Mouse (Mus musculus): ENCODE results near the gene Map2k1. TPM values are rescaled to one million over a fixed set of nuclear protein-coding genes. Genes with fewer than 3 reads are reported as not detected.
"Not testable (repeated sequence)": the region's sequence is repeated elsewhere in the genome, so short reads cannot be mapped to it uniquely, and the experiment has no call there.

Gene Map2k1
- polyA plus RNA-seq, 1 experiment = 67.3 TPM

- TF ChIP-seq SRF (IDR thresholded peaks at IDR 0.05; ENCODE audit: control insufficient read depth, insufficient read length, low read depth) = no peak
- TF ChIP-seq USF1 (IDR thresholded peaks at IDR 0.05; ENCODE audit: low read depth) = no peak
- no peak for TF ChIP-seq CEBPB (IDR thresholded peaks at IDR 0.05; ENCODE audit: insufficient read depth, poor library complexity, severe bottlenecking)
- no peak for TF ChIP-seq MYOG (IDR thresholded peaks at IDR 0.05; ENCODE audit: control insufficient read depth in 1 of 3, insufficient read depth in 1 of 3, insufficient read length in 2 of 3, low read depth in 2 of 3)
- TF ChIP-seq POLR2A (IDR thresholded peaks at IDR 0.05; ENCODE audit: insufficient read length, low read depth) = no peak
- TF ChIP-seq TCF3 (IDR thresholded peaks at IDR 0.05; ENCODE audit: insufficient read length, low read depth) = no peak
These were observed 37.3 kb downstream of the Map2k1 start for GRCm38 (mm10) chr9:64216090-64216489.

GRCm38 (mm10) chr9:64214452-64214851, 39.0 kb downstream of the Map2k1 start:
- no peak overlapping the region for H3K4me2 ChIP-seq (ENCODE audit: low read depth)
- no peaks in the 10 kb centered on the region for H3K27me3 ChIP-seq (ENCODE audit: control insufficient read depth, insufficient read depth, insufficient read length)
- peaks cover 30% of the 10 kb centered on the region for H3K79me2 ChIP-seq (ENCODE audit: control insufficient read depth, insufficient read depth)
- TF ChIP-seq MYOD1 (IDR thresholded peaks at IDR 0.05; ENCODE audit: control insufficient read depth in 1 of 3, insufficient read length in 2 of 3, low read depth in 2 of 3) (no peak), TCF3 (IDR thresholded peaks at IDR 0.05; ENCODE audit: insufficient read length, low read depth) (no peak), REST (IDR thresholded peaks at IDR 0.05; ENCODE audit: insufficient read depth, insufficient read length) (no peak)
- H3K4me3 ChIP-seq = no peak overlapping the region
- no peak overlapping the region for H3ac ChIP-seq (ENCODE audit: control insufficient read depth, insufficient read length)
- H3K36me3 ChIP-seq (ENCODE audit: control insufficient read depth, insufficient read depth) = peaks cover 22% of the 10 kb centered on the region

More at GRCm38 (mm10) chr9:64216090-64216489, 37.3 kb downstream of the Map2k1 start:
- Histone ChIP-seq H3K27me3 (ENCODE audit: control insufficient read depth, insufficient read depth, insufficient read length) (no peaks in the 10 kb centered on the region), H3K79me2 (ENCODE audit: control insufficient read depth, insufficient read depth) (peaks cover 43% of the 10 kb centered on the region), H3ac (ENCODE audit: control insufficient read depth, insufficient read length) (no peak overlapping the region), H3K4me2 (ENCODE audit: low read depth) (no peak overlapping the region), H3K4me3 (no peak overlapping the region), H3K36me3 (ENCODE audit: control insufficient read depth, insufficient read depth) (peaks cover 20% of the 10 kb centered on the region)

- Histone ChIP-seq H3ac (ENCODE audit: control insufficient read depth, insufficient read length) (no peak overlapping the region), H3K36me3 (ENCODE audit: control insufficient read depth, insufficient read depth) (peaks cover 42% of the 10 kb centered on the region), H3K4me2 (ENCODE audit: low read depth) (no peak overlapping the region), H3K79me2 (ENCODE audit: control insufficient read depth, insufficient read depth) (no peaks in the 10 kb centered on the region), H3K27me3 (ENCODE audit: control insufficient read depth, insufficient read depth, insufficient read length) (no peaks in the 10 kb centered on the region), H3K4me3 (no peak overlapping the region)
- TF ChIP-seq MYOD1 (IDR thresholded peaks at IDR 0.05; ENCODE audit: control insufficient read depth in 1 of 3, insufficient read length in 2 of 3, low read depth in 2 of 3) (no peak), USF1 (IDR thresholded peaks at IDR 0.05; ENCODE audit: low read depth) (no peak), SRF (IDR thresholded peaks at IDR 0.05; ENCODE audit: control insufficient read depth, insufficient read length, low read depth) (no peak), MYOG (IDR thresholded peaks at IDR 0.05; ENCODE audit: control insufficient read depth in 1 of 3, insufficient read depth in 1 of 3, insufficient read length in 2 of 3, low read depth in 2 of 3) (no peak)
These were observed 45.8 kb downstream of the Map2k1 start for GRCm38 (mm10) chr9:64207509-64208084.

GRCm38 (mm10) chr9:64202866-64203265, 50.6 kb downstream of the Map2k1 start:
- Histone ChIP-seq H3K36me3 (ENCODE audit: control insufficient read depth, insufficient read depth) (peaks cover 34% of the 10 kb centered on the region), H3K4me2 (ENCODE audit: low read depth) (no peak overlapping the region), H3K27me3 (ENCODE audit: control insufficient read depth, insufficient read depth, insufficient read length) (no peaks in the 10 kb centered on the region), H3ac (ENCODE audit: control insufficient read depth, insufficient read length) (no peak overlapping the region), H3K79me2 (ENCODE audit: control insufficient read depth, insufficient read depth) (no peaks in the 10 kb centered on the region), H3K4me3 (no peak overlapping the region)
- TF ChIP-seq MYOG (IDR thresholded peaks at IDR 0.05; ENCODE audit: control insufficient read depth in 1 of 3, insufficient read depth in 1 of 3, insufficient read length in 2 of 3, low read depth in 2 of 3) (no peak), E2F4 (IDR thresholded peaks at IDR 0.05; ENCODE audit: insufficient read depth) (no peak), USF1 (IDR thresholded peaks at IDR 0.05; ENCODE audit: low read depth) (no peak), TCF3 (IDR thresholded peaks at IDR 0.05; ENCODE audit: insufficient read length, low read depth) (no peak), SRF (IDR thresholded peaks at IDR 0.05; ENCODE audit: control insufficient read depth, insufficient read length, low read depth) (no peak), POLR2AphosphoS2 (IDR thresholded peaks at IDR 0.05; ENCODE audit: insufficient read length, low read depth) (no peak), POLR2A (IDR thresholded peaks at IDR 0.05; ENCODE audit: insufficient read length, low read depth) (no peak), CEBPB (IDR thresholded peaks at IDR 0.05; ENCODE audit: insufficient read depth, poor library complexity, severe bottlenecking) (no peak), MYOD1 (IDR thresholded peaks at IDR 0.05; ENCODE audit: control insufficient read depth in 1 of 3, insufficient read length in 2 of 3, low read depth in 2 of 3) (no peak), MAX (IDR thresholded peaks at IDR 0.05; ENCODE audit: low read depth) (no peak)

GRCm38 (mm10) chr9:64202331-64202730, 51.1 kb downstream of the Map2k1 start:
- no peaks in the 10 kb centered on the region for H3K79me2 ChIP-seq (ENCODE audit: control insufficient read depth, insufficient read depth)
- no peak overlapping the region for H3K4me3 ChIP-seq
- H3K27me3 ChIP-seq (ENCODE audit: control insufficient read depth, insufficient read depth, insufficient read length) = no peaks in the 10 kb centered on the region
- no peak overlapping the region for H3K4me2 ChIP-seq (ENCODE audit: low read depth)
- H3K36me3 ChIP-seq (ENCODE audit: control insufficient read depth, insufficient read depth) = peaks cover 34% of the 10 kb centered on the region
- TF ChIP-seq POLR2A (IDR thresholded peaks at IDR 0.05; ENCODE audit: insufficient read length, low read depth) (no peak), REST (IDR thresholded peaks at IDR 0.05; ENCODE audit: insufficient read depth, insufficient read length) (no peak), TCF3 (IDR thresholded peaks at IDR 0.05; ENCODE audit: insufficient read length, low read depth) (no peak)
- H3ac ChIP-seq (ENCODE audit: control insufficient read depth, insufficient read length) = no peak overlapping the region

- H3K4me3 ChIP-seq = no peak overlapping the region
These were observed 53.5 kb downstream of the Map2k1 start for GRCm38 (mm10) chr9:64199897-64200296.

GRCm38 (mm10) chr9:64198763-64199418, 54.5 kb downstream of the Map2k1 start:
- H3ac ChIP-seq (ENCODE audit: control insufficient read depth, insufficient read length); H3K27me3 ChIP-seq (ENCODE audit: control insufficient read depth, insufficient read depth, insufficient read length); H3K4me2 ChIP-seq (ENCODE audit: low read depth); H3K4me3 ChIP-seq; H3K79me2 ChIP-seq (ENCODE audit: control insufficient read depth, insufficient read depth): not testable (repeated sequence)
- peaks cover 16% of the 10 kb centered on the region for H3K36me3 ChIP-seq (ENCODE audit: control insufficient read depth, insufficient read depth)

More at GRCm38 (mm10) chr9:64199897-64200296, 53.5 kb downstream of the Map2k1 start:
- no peaks in the 10 kb centered on the region for H3K79me2 ChIP-seq (ENCODE audit: control insufficient read depth, insufficient read depth)
- TF ChIP-seq TCF3 (IDR thresholded peaks at IDR 0.05; ENCODE audit: insufficient read length, low read depth) (no peak), SRF (IDR thresholded peaks at IDR 0.05; ENCODE audit: control insufficient read depth, insufficient read length, low read depth) (no peak), POLR2A (IDR thresholded peaks at IDR 0.05; ENCODE audit: insufficient read length, low read depth) (no peak), MYOD1 (IDR thresholded peaks at IDR 0.05; ENCODE audit: control insufficient read depth in 1 of 3, insufficient read length in 2 of 3, low read depth in 2 of 3) (no peak), MAX (IDR thresholded peaks at IDR 0.05; ENCODE audit: low read depth) (no peak), CEBPB (IDR thresholded peaks at IDR 0.05; ENCODE audit: insufficient read depth, poor library complexity, severe bottlenecking) (no peak), E2F4 (IDR thresholded peaks at IDR 0.05; ENCODE audit: insufficient read depth) (no peak), REST (IDR thresholded peaks at IDR 0.05; ENCODE audit: insufficient read depth, insufficient read length) (no peak), TCF12 (IDR thresholded peaks at IDR 0.05; ENCODE audit: insufficient read depth, poor library complexity, severe bottlenecking) (no peak), POLR2AphosphoS2 (IDR thresholded peaks at IDR 0.05; ENCODE audit: insufficient read length, low read depth) (no peak)
- H3K27me3 ChIP-seq (ENCODE audit: control insufficient read depth, insufficient read depth, insufficient read length) = no peaks in the 10 kb centered on the region
- no peak overlapping the region for H3ac ChIP-seq (ENCODE audit: control insufficient read depth, insufficient read length)
- H3K4me2 ChIP-seq (ENCODE audit: low read depth) = no peak overlapping the region
- H3K36me3 ChIP-seq (ENCODE audit: control insufficient read depth, insufficient read depth) = peaks cover 24% of the 10 kb centered on the region

All from myocyte (in vitro differentiated cells).